Comparison of ENCODE assay signal across 15 mouse cellular contexts in genomic region chr11:101191919-101192470, GRCm38 (mm10). TPM values are rescaled to one million over a fixed set of nuclear protein-coding genes. Genes with fewer than 3 reads are reported as not detected.
DNase-seq lines count a peak whose midpoint lies in the region; ATAC-seq lines count a peak whose summit lies in the region.
"Had no signal": no experiment of that assay in that cellular context is flagged by ENCODE, and none has a peak within 500 bp of the region (broad histone marks: within the 10 kb centered on the region; RNA-seq: fewer than 3 reads in every experiment).

No protein-coding gene starts in this region.

- peak overlapping the region; percentile 95; the same call in 1 of the 2 replicates for H3K27ac ChIP-seq in kidney, embryonic 15.5 days
- 0 out of 2 replicates have a peak overlapping the region, but pooled peaks have one; percentile 28 for H3K27ac ChIP-seq in neural tube, embryonic 15.5 days (replicated peaks)

- no peaks in the 10 kb centered on the region for H3K9me3 ChIP-seq in kidney, embryonic 15.5 days (replicated peaks)
- no peaks in the 10 kb centered on the region for H3K9me3 ChIP-seq in neural tube, embryonic 15.5 days (replicated peaks)
- H3K9me3 ChIP-seq: hindbrain, embryonic 15.5 days; neural tube, embryonic 13.5 days had no signal

- WGBS in kidney, embryonic 15.5 days, result 71% methylated on average over 4 of the region's 4 CpGs
- 81% methylated on average over 4 of the region's 4 CpGs for whole genome bisulfite sequencing in neural tube, embryonic 15.5 days

- peaks cover 49% of the 10 kb centered on the region for H3K4me1 ChIP-seq in kidney, embryonic 15.5 days
- peaks cover 34% of the 10 kb centered on the region for H3K4me1 ChIP-seq in neural tube, embryonic 15.5 days

- DNase-seq in cerebellum, adult 11 months, result peak; percentile 41
- no peak for DNase-seq in cerebellum, postnatal 4 days (ENCODE audit: low spot score in 2 of 2)
- no peak for DNase-seq in kidney, postnatal 10 days
- DNase-seq in neural tube, embryonic 10.5 days (ENCODE audit: extremely low spot score, low spot score), result no peak
- no peak for DNase-seq in natural killer cell, adult 2 months (ENCODE audit: low spot score in 2 of 2)
- no peak for DNase-seq in Muller cell, postnatal 12 days (ENCODE audit: inconsistent ontology term)
- DNase-seq: adrenal gland, postnatal 10 days; kidney, postnatal 25 days; spleen, adult 18-20 months had no signal

- H3K4me3 ChIP-seq in kidney, embryonic 15.5 days (replicated peaks), result no peak overlapping the region
- H3K4me3 ChIP-seq in neural tube, embryonic 15.5 days (replicated peaks), result no peak overlapping the region
- H3K4me3 ChIP-seq: hindbrain, embryonic 15.5 days; neural tube, embryonic 13.5 days had no signal

- H3K9ac ChIP-seq in kidney, embryonic 15.5 days, result 0 out of 2 replicates have a peak overlapping the region, but pooled peaks have one; percentile 2
- H3K9ac ChIP-seq in neural tube, embryonic 15.5 days (replicated peaks), result no peak overlapping the region
- H3K9ac ChIP-seq: hindbrain, embryonic 15.5 days; neural tube, embryonic 13.5 days had no signal

- no peak overlapping the region for H3K4me2 ChIP-seq in kidney, embryonic 15.5 days
- H3K4me2 ChIP-seq in neural tube, embryonic 15.5 days, result no peak overlapping the region
- H3K4me2 ChIP-seq: hindbrain, embryonic 15.5 days; neural tube, embryonic 13.5 days had no signal

- peaks cover 47% of the 10 kb centered on the region for H3K36me3 ChIP-seq in kidney, embryonic 15.5 days
- H3K36me3 ChIP-seq in neural tube, embryonic 15.5 days, result peaks cover 43% of the 10 kb centered on the region

- ATAC-seq in kidney, embryonic 15.5 days (replicated peaks; ENCODE audit: low FRiP score), result no peak
- no peak for ATAC-seq in neural tube, embryonic 15.5 days (ENCODE audit: low FRiP score)
- ATAC-seq: forebrain, embryonic 14.5 days had no signal

- H3K27me3 ChIP-seq in kidney, embryonic 15.5 days, result no peaks in the 10 kb centered on the region
- no peaks in the 10 kb centered on the region for H3K27me3 ChIP-seq in neural tube, embryonic 15.5 days (replicated peaks)
- H3K27me3 ChIP-seq: hindbrain, embryonic 15.5 days; neural tube, embryonic 13.5 days had no signal

RNA-seq across cellular contexts. Expression of gene Ccr10, which starts 16.8 kb away (rescaled TPM):
- polyA plus RNA-seq in kidney, embryonic 15.5 days (2015; fragmentation: Nextera tagmentation; extraction: Ambion mirVana), result 0.78 and 0.82 TPM in 2 replicates
- 0.51 and 0.70 TPM in 2 replicates for polyA plus RNA-seq in neural tube, embryonic 15.5 days (2015; fragmentation: Nextera tagmentation; extraction: Ambion mirVana)
- polyA plus RNA-seq: embryonic facial prominence, embryonic 14.5 days had no signal

RNA-seq across cellular contexts. Expression of gene Plekhh3, which starts 20.8 kb away (rescaled TPM):
- polyA plus RNA-seq in kidney, embryonic 15.5 days (2015; fragmentation: Nextera tagmentation; extraction: Ambion mirVana), result 17.0 and 18.6 TPM in 2 replicates
- 9.2 and 9.5 TPM in 2 replicates for polyA plus RNA-seq in neural tube, embryonic 15.5 days (2015; fragmentation: Nextera tagmentation; extraction: Ambion mirVana)

RNA-seq across cellular contexts. Expression of gene Cntnap1, which starts 21.7 kb away (rescaled TPM):
- 1.9 and 2.0 TPM in 2 replicates for polyA plus RNA-seq in kidney, embryonic 15.5 days (2015; fragmentation: Nextera tagmentation; extraction: Ambion mirVana)
- polyA plus RNA-seq in neural tube, embryonic 15.5 days (2015; fragmentation: Nextera tagmentation; extraction: Ambion mirVana), result 11.2 and 12.3 TPM in 2 replicates

RNA-seq across cellular contexts. Expression of gene Ezh1, which starts 34.3 kb away (rescaled TPM):
- polyA plus RNA-seq in kidney, embryonic 15.5 days (2015; fragmentation: Nextera tagmentation; extraction: Ambion mirVana), result 22.9 and 27.0 TPM in 2 replicates
- polyA plus RNA-seq in neural tube, embryonic 15.5 days (2015; fragmentation: Nextera tagmentation; extraction: Ambion mirVana), result 25.4 and 26.1 TPM in 2 replicates

RNA-seq across cellular contexts. Expression of gene Tubg2, which starts 36.3 kb away (rescaled TPM):
- polyA plus RNA-seq in kidney, embryonic 15.5 days (2015; fragmentation: Nextera tagmentation; extraction: Ambion mirVana), result 3.8 and 4.2 TPM in 2 replicates
- polyA plus RNA-seq in neural tube, embryonic 15.5 days (2015; fragmentation: Nextera tagmentation; extraction: Ambion mirVana), result 49.9 and 60.7 TPM in 2 replicates
